Mouse (Mus musculus): ENCODE data around the gene Egln1.

Egln1 gene

DNA sequence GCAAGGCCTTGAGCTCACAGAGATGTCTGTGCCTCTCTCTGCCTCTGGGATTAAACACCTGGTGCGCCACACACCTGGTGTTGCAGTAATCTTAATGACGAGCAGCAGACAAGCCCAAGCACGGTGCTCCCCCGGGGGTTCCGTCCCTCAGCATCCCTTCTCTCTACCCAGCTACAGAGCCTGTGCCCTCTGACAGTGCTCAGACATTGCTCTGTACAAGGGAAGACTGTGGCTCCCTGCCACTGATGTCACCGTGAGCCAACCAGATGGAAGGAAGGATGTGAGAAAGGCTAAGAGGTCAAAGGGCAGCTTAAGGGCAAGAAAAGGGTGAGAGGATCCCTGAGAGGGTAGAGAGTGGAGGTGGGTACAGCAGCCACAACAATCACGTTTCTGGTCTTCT lies 4.7 kb downstream of the Egln1 start:
- DNase-seq = no peak

DNA sequence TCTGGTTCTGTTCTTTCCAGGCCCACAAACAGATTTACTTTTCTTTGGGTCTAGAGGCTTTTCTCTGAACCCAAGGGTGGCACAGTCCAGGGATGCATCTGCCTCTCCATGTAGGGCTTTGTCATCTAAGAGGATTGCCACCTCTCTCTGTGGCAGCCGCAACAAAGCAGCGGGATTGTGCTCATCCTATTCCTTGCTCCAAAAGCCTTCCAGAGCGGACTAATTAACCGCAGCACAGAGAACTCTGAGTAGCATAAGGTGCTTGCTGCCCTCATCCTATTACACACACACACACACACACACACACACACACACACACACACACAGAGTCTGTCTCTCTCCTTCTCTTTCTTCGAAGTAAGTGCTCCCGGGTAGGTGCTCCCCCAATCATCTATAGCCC lies 5.3 kb downstream of the Egln1 start:
- DNase-seq = no peak

DNA sequence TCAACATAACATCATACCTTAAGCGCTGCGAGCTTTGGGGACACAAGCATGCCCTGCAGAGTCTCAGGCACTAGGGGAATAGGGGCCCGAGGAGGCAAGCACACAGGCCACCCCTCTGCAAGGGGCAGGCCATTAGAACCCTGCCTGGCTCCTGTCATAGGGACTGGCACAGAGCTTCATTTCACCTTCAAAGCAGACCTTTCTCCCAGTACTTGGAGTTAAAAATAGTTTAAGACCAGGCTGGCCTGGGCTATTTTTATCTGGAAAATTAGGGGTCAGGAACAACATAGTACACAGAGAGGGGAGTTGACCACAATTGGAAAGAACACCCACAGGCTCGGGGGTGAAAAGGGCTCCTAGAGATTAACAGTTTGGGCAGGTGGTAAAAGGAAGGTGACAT lies 11.8 kb downstream of the Egln1 start:
- DNase-seq = no peak

DNA sequence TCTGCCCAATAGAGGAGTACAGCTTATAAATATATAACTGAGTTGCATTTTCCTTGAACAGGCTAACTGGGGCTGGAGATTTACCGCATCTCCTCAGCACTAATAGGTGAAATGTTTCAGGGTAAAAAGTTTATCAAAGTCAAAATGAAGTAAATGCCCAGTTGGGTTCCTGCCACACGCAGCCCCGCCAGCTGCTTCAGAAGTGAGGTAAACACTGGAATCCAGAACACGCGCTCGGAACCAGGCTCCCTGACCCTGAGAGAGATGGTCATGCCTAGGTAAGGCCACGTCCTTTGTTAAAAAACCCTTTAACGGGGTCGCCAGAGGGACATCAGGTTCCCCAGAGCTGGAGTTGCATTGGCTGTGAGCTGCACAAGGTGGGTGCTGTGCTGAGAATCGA lies 12.4 kb downstream of the Egln1 start:
- DNase-seq = no peak

DNA sequence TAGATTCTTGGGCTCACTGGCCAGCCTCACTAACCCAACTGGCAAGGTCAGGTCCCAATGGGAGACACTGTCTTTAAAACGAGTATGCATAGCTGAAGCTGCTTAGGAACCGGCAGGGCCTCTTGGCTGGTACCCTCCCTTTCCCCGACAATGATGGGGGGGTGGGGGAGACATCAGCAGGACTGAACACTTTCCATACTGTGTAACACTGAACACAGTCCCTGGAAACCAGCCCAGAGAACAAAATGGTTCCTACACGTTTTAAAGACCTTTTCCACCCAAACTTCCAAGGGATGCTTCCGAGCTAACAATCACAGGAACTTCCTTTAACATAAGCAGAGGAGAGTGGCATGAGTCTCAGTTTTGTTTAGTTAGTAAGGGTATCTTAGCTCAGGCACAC lies 14.0 kb downstream of the Egln1 start:
- no peak for DNase-seq

DNA sequence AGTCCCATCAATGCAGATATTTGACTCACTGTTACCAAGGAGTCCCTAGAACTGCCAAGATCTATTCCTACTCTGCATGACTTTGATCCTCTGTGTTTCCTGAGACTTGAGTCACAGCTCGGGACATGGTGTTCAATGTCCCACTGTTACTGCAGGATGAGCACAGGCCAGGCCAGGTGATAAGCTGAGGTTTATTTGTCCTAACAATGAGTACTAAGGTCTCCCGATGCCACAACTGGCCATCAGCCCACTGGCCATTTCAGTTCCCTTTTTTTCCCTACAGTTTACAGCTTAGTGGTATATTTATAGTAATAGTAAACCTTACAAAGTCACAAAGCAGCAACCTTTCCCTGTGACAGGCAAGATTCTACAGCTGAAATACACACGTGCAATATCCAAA lies 16.7 kb downstream of the Egln1 start:
- DNase-seq = no peak

DNA sequence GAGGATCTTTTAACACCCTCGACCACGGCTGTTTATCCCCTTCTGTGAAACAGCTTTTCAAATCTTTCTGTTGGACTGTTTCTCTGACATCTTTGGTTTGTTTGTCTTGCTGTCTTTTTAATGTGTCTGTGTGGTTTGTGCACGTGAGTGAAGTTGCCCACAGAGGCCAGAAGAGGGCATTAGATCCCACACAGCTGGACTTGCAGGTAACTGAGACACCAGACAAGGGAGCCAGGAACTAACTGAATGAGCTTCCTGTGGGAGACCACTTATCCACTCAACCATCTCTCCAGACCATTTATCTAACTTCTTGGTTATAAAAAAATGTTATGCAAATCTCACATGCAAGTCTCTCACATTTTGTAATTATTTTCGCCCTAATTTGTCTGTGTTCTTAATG lies 18.5 kb downstream of the Egln1 start:
- DNase-seq = no peak

DNA sequence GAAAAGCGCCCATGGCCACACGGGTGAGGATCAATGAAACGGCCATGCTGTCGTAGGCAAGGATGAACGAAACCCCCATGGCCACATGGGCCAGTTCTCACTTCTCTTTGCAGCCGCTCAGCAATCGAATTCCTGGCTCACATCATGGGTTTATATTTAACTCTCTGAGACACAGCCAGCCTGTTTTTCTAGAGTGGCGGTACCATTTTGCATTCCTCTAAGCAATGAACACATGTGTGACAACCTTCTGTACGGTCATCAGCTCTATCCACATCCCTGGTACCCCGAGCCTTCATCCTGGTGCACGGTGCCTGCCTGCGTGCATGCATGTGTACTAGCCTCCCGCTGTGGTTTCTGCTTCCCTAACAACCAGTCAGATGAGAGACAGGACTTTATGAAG lies 19.0 kb downstream of the Egln1 start:
- DNase-seq = peak; percentile 54

DNA sequence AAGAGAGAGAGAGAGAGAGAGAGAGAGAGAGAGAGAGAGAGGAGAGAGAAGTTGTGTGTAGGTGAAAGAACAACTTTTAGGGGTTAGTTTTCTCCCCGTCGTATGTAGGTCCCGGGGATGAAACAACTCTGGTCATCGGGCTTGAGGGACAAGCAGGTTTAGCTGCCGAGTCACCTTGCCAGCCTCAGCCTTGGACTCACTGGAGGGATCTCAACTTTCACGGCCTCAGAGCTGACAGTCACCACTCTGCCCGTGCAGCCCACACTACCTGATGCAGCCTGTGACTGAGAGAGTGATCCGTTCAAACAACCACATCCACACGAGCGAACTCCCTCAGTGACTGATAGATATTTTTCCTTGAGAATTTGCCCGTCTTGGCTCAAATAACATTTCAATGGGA lies 20.1 kb downstream of the Egln1 start:
- no peak for DNase-seq

DNA sequence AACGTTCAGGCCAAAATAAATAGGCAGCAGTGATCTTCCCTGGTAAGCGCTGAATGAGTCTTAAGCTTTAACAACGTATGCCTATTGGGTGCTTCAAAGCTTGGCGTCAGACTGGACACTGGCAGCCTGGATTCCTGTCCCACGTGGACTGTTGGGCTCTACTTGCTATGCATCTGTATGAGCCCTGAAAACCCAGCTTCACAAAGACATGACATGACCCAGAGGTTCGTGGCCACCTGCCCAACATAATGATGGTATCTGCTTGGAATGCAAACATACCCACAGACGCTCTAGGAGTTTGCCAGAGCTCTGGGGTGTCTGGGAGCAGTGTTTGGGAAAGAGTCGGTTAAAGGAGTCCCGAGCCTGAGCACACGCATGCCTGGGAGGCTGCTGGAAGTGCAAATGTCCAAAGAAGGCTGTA lies 22.8 kb downstream of the Egln1 start:
- DNase-seq = peak; percentile 77

DNA sequence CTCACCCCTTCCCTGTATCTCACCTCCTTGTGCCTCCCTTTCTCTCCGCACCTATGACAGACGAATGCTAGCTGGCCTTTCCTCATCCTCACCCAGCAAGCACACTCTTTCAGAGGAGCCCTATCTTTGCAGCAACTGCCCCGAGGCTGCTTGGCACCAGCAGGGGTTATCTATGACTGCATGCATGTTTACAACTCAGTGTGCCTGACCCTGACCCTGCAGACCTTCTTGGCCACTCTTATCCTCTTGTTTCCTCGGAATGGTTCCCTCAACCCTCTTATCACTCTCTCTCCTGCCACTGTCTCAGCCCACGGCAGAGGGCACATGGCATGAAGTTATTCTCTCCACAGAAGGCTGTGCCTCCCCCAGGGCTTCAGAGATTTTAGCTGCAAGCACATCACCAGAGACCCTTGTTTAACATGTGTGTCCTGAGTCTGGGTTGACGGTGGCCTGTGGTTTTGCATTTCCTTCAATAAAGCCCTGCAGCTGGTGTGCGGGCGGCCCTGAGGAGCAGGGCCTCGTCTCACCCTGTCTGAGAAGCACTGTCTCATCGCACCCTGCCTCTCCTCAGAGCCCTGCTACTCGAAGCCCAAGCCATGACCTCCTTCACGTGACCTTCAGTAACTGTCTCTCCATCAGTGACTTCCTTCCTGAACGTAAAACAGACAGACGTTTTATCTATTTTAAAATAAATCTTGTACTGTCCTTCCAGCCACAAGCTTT lies 23.4 kb downstream of the Egln1 start:
- no peak for DNase-seq

DNA sequence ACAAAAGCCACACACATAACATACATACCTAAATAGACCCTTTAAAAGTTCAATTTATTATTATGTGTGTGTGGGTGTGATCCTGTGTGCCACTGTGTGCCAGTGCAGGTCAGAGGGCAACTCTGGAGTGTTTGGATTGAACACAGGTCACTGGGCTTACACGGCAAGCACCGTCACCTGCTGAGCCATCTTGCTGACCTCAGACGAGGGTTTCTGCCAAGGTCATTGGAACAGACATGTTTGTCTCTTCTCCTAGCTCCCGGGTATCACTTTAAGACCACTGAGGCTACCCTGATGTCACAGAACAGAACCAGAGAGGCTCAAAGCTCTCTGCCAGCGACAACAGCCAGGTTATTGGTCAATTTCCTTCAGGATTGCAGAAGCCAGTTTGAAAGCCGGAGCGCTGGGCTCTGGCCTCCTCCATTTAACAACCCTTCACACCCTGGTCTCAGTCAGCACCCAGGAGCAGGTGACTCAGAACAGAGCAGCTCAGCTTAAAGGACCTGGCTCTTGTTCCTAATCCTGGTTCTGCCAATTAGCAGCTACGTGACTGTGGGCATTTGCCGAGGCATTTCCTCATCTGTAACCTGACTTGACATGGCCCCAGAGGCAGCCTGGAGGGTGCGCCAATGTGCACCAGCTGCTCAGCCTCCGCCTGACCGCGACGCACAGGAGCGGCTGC lies 25.0 kb downstream of the Egln1 start:
- DNase-seq = peak; percentile 27

DNA sequence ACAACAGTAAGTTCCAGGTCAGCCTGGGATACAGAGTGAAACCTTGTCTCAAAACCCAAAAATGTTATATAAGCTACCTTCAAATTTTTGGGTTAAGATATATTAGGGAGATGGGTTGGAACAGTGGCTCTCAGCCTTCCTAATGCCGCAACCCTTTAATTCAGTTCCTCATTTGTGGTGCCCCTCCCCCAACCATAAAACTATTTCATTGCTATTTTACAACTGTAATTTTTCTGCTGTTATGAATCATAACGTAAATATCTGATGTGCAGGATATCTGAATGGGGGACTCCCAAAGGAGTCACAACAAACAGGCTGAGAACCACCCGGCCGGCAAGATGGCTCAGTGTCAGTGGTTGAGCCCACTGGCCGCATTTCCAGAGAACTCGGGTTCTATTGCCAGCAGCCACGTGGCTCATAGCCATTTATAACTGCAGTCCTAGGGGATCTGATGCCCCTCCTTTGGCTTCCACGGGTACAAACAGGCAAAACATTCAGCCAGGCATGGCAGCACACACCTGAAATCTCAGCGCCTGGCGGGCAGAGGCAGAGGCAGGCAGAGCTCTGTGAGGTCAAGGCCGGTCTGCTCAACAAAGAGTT lies 26.5 kb downstream of the Egln1 start:
- DNase-seq = no peak

DNA sequence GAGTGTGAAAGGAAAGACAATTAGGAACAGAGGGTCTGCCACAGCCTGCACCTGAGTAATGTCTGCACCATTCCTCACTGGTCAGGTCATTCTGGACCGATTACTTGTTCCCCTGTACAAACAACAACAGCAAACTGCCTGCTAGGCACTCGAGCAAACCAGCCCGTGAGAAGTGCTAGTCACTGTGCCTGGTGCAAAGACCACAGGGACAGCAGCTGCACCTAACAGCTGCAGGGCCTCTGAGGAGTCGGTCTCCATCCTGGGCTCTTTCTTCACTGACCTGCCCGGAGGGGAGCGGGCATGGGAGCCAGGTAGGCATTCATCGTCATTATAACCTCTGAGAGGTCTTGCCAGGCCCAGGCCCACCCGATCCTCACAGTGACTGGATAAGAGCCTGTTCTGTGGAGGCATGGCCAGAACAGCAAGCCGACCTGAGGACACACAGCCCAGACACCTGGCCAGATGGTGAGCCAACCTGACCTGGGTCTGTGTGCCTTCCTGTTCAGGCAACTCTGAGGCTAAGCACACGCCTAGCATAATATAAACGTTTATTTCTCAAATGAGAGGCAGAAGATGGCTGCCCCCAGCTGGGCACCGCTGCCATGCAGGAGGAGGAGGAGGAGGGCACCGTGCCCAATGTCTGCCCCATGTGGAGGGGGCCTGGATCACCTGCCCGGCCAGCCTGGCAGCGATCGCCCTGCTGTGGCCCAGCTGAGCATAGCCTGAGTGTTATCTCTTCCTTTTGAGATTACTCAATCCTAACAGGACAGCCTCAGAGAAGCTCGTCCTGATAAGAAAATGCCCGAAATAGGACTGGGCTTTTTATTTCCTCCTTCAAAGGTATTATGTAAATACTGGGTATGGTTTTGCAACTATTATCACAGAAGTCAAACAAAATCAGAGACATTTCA lies 27.5 kb downstream of the Egln1 start:
- DNase-seq = no peak

DNA sequence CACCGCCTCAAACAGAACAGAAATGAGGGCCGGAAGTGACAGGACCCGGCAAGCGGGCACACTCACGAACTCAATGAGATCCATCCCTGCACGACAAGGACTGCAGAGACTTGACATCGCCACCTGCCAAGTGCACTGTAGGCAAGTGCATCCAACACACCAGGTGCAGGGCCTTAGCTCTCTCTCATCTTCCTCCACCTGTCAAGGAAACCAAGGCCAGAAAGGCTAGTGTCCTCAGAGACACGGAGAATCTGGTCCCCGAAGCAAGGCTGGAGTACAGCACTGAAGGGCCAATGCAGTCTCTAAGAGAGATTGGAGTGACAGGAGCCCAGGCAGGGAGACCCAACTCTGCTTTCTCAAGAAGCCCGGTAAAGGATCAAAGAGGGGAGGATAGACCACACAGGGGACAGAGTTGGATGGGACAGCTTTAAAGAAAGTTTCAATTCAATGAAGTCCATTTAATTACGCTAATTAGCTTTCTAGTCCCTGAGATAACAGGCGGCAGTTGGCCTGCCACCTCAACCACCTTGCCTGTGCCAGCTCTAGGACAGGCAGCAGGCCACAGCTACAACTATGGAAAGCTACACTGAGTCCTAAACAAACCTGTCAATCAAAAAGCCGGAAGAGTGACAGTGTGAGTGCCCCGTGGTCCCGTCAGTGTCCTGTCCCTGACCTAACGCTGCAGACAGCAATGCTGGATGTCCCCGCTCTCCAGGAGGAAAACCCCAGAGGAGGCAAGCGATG lies 31.2 kb downstream of the Egln1 start:
- no peak for DNase-seq

DNA sequence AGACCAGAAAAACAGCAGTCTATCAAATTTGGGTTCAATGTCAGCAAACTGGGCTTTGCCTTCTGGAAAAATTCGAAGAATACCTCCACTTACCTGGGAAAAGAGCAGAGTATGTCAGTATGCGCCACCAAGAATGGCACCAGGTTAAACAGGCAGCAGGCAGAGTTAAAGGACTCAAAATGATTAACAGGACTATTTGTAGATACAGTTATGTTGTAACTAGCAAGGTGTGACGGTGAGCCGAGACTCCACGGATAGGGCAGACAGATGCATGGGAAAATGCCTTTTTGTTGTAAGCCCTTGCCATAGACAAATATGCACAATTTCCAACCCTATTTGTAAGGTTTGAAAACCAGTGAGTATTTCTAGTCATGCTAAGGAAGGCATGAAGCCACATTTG lies 35.1 kb downstream of the Egln1 start:
- peak; percentile 56 for DNase-seq

DNA sequence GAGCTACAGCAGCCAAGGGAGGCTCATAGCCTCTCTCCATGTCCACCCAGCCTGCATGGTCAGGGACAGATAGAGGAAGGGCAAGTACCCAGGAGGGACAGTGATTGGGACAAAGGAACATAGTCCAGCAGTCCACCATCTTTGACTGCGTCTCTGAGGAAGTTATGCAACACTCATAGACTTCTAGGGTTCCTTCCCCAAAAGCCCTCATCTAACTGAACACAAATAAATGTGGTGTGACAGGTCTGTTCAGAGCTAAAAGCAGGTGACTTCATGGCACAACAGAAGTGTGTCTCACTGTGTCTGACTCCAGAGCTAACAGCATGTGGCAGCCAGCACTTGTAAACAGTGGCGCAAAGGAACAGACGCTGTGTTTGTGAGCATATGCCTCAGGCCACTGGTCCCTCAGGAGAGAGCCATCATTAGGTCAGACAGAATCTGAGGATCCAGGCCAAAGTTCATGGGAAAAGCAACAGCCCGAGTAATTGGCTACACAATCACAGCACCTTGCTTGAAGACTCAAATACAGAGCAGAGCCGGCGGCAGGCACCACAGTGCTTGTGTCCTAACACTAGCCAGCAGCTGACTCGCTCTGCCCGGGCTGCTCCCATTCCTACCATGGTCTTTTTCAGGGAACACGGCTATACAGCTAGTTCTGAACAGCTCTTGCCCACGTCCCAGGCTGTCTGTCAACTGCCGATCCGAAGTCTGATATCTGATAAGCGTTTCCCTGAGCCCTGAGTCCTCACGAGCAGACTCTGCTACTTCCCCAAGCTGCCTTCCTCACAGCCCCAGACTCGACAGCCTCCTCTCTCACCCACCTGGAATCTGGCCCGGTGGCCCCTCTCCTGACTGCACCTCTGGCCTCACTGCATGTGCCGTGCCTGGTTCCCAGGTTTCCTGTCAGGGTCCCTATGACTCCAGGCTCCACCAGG lies 36.9 kb downstream of the Egln1 start:
- DNase-seq = peak; percentile 59

DNA sequence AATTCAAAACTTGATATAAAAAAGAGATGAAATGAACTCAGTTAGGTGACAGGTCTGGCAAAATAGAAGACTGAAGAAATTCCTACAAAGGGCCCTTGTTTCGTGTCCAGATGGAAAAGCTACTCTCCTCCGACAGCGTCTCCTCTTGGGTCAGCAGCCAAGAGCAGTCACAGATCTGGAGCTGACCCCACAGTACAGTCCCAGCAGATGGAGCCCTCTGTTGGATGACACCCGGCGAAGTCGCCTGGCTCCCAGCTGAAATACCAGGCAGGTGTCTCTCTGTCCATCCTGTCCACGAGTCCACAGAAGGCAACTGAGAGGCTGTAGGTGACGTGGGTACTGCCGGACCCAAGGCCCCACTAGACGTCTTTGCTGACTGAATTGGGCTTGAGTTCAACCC lies 38.8 kb downstream of the Egln1 start:
- DNase-seq = no peak

DNA sequence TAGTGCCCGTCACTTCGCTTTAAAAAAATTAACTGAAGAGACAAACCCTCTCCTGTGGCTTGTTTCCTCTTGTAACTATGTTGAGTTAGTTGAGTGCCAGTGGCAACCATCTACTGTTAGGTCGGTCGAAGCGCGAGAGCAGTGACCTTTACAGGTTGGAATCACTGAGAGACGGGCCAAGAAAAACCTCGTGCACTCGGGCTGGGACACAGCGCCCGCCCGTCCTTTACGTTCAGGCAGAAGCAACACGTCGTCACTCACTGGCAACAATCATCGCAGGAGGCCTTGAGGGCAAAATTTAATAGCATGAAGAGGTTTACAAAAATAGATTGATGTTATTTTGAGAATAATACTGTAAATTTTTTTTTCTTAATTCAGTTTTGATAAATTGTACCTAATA lies 39.2 kb downstream of the Egln1 start:
- peak; percentile 35 for DNase-seq

DNA sequence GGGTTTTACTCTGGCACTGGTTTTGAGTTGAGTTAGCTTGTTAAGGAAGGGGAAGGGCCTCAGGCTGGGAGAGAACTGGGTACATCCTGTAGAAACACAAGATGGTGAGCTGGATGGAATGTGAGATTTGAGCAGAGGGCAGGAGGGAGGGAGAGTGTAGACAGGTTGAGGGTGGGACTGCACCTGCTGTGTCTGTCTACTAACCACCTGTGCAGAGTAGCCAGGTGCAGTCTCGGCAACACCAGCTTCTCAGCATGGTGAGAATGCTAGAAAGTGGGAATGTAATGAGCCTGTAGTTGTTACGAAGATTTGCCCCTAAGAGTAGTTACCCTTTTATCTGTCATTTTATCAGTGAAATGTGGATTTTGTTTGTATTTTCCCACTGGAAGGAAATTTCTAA lies 43.6 kb downstream of the Egln1 start:
- no peak for DNase-seq

DNA sequence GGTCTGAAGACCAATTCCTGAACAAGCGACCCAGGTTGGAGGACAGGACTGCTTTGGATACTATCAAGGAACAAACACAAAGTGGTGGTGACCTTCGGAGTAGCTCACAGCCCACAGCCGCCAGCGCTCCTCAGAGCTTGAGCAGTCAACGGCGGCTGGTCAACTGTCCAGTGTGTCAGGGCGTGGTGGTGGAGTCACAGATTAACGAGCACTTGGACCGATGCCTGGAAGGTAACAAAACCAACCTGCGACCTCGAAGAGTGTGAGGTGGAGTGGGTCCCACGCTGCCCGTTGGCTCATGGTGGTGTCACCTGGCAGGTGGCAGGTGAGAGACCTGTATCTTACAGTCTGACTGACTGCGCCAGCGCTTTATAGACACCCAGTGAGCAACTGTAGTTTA lies 45.9 kb downstream of the Egln1 start:
- peak; percentile 79 for DNase-seq

All from kidney, adult 11 months (tissue).